Mouse (Mus musculus) forebrain, postnatal 0 days (tissue): ENCODE measurements around the gene Efna1. TPM values are rescaled to one million over a fixed set of nuclear protein-coding genes. Genes with fewer than 3 reads are reported as not detected.
A peak's percentile ranks its signal among the peaks of the same experiment; 100 is the strongest.

ENCODE experiments used
- ATAC-seq: fragments of 200-750 bp; cut with Nextera tagmentation; 2 replicates; pipeline ENCODE4 v1.8.0; 2017; ENCODE audit warnings: mild to moderate bottlenecking, moderate library complexity
- DNase-seq: peaks from one replicate; pipeline ENCODE4 v3.0.0-alpha.2; 2015
- H3K27ac ChIP-seq: fragments of 300-500 bp; sonication (generic); 2 replicates; pipeline ENCODE4 v1.5.1; 2014; ENCODE audit warnings: low read depth, mild to moderate bottlenecking, antibody characterized with exemption, low read length, moderate library complexity, mixed read lengths
- H3K27me3 ChIP-seq: fragments of 300-500 bp; sonication (generic); 2 replicates; pipeline ENCODE4 v1.6.1; 2014; ENCODE audit warnings: mild to moderate bottlenecking, low read length, mixed read lengths; ENCODE audit not compliant: insufficient read depth
- H3K36me3 ChIP-seq: fragments of 300-500 bp; sonication (generic); 2 replicates; pipeline ENCODE4 v1.6.1; 2014; ENCODE audit warnings: mild to moderate bottlenecking, moderate library complexity; ENCODE audit not compliant: insufficient read depth
- H3K4me1 ChIP-seq: fragments of 300-500 bp; sonication (generic); 2 replicates; pipeline ENCODE4 v1.6.1; 2014; ENCODE audit warnings: antibody characterized with exemption; ENCODE audit not compliant: insufficient read depth
- H3K4me2 ChIP-seq: fragments of 300-500 bp; sonication (generic); 2 replicates; pipeline ENCODE4 v1.6.1; 2014; ENCODE audit warnings: low read depth, mild to moderate bottlenecking, moderate library complexity
- H3K4me3 ChIP-seq: fragments of 300-500 bp; sonication (generic); 2 replicates; pipeline ENCODE4 v1.5.1; 2014; ENCODE audit warnings: low read depth, low read length, mixed read lengths
- H3K9ac ChIP-seq: fragments of 300-500 bp; sonication (generic); 2 replicates; pipeline ENCODE4 v1.6.1; 2014; ENCODE audit warnings: mild to moderate bottlenecking
- H3K9me3 ChIP-seq: fragments of 300-500 bp; sonication (generic); 2 replicates; pipeline ENCODE4 v1.6.1; 2016; ENCODE audit warnings: low read length
- CTCF ChIP-seq: sonication (generic); IDR thresholded peaks from 2 replicates; pipeline ENCODE4 v1.5.1; 2016; ENCODE audit warnings: antibody characterized with exemption, control low read depth, low read depth
- WGBS: fragments of 180-500 bp; shearing (Covaris S2); extraction: QIAGEN DNeasy Blood & Tissue Kit; methylation state at CpG from one replicate; pipeline ENCODE4 v1.1.7; 2014; 5-methylcytosine and 5-hydroxymethylcytosine counted together
- polyA plus RNA-seq: library from polyadenylated mRNA; unstranded; fragments of >200 nt; fragmentation: Nextera tagmentation; extraction: Ambion mirVana; gene quantifications from 2 replicates; pipeline ENCODE4 v1.2.1, GENCODE M21; 2015
- total RNA-seq: library from RNA; depleted of rRNA; stranded (reverse); fragments of >200 nt; gene quantifications from 2 replicates; pipeline ENCODE4 v1.2.3, GENCODE M21; 2014

Gene Efna1
- total and polyA plus RNA-seq, 2 experiments from 2014 or later, result 8.4 to 11.1 TPM

DNA sequence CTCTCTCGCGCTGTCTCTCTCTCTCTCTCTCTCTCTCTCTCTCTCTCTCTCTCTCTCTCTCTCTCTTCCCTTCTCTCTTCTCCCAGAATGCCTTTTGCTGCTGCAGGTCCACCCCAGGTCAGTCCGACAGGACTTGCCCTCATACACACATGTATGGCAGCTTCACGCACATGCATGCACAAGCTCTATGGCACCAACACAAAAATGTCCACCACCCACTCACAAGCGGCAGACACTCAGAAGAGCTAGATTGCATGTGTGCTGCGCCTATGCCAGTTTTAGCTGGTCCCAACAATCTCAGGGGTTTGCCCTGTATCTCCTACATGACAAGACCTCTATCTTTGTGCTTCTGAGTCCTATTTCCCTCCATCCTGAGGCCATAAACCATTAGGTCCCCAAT, 36.3 kb upstream of the Efna1 start:
- TF ChIP-seq CTCF, result no peak
- Histone ChIP-seq H3K36me3 (peaks cover 22% of the 10 kb centered on the region), H3K27ac (peak overlapping the region; percentile 62), H3K4me2 (peak overlapping the region; percentile 40), H3K4me3 (no peak overlapping the region), H3K4me1 (peaks cover 13% of the 10 kb centered on the region), H3K9me3 (no peaks in the 10 kb centered on the region), H3K27me3 (no peaks in the 10 kb centered on the region), H3K9ac (no peak overlapping the region)
- no peak for DNase-seq
- no peak for ATAC-seq
- WGBS, result 53% methylated on average over 6 of the region's 6 CpGs

GRCm38 (mm10) chr3:89316833-89317232, 35.9 kb upstream of the Efna1 start:
- peak; percentile 97 for TF ChIP-seq CTCF
- Histone ChIP-seq H3K27me3 (no peaks in the 10 kb centered on the region), H3K4me3 (no peak overlapping the region), H3K9me3 (no peaks in the 10 kb centered on the region), H3K9ac (no peak overlapping the region), H3K4me2 (peak overlapping the region; percentile 40), H3K4me1 (peaks cover 13% of the 10 kb centered on the region), H3K27ac (peak overlapping the region; percentile 62), H3K36me3 (peaks cover 22% of the 10 kb centered on the region)
- ATAC-seq, result peak; percentile 40
- 0% methylated on average over 4 of the region's 4 CpGs for WGBS
- peak; percentile 90 for DNase-seq

GRCm38 (mm10) chr3:89315930-89316831, 35.2 kb upstream of the Efna1 start:
- DNase-seq (no peak), ATAC-seq (no peak)
- Histone ChIP-seq H3K27me3 (no peaks in the 10 kb centered on the region), H3K4me2 (peak overlapping the region; percentile 40), H3K9ac (no peak overlapping the region), H3K4me1 (peaks cover 13% of the 10 kb centered on the region), H3K4me3 (no peak overlapping the region), H3K9me3 (no peaks in the 10 kb centered on the region), H3K36me3 (peaks cover 22% of the 10 kb centered on the region), H3K27ac (no peak overlapping the region)
- no peak for TF ChIP-seq CTCF
- 11% methylated on average over 40 of the region's 40 CpGs for WGBS

DNA sequence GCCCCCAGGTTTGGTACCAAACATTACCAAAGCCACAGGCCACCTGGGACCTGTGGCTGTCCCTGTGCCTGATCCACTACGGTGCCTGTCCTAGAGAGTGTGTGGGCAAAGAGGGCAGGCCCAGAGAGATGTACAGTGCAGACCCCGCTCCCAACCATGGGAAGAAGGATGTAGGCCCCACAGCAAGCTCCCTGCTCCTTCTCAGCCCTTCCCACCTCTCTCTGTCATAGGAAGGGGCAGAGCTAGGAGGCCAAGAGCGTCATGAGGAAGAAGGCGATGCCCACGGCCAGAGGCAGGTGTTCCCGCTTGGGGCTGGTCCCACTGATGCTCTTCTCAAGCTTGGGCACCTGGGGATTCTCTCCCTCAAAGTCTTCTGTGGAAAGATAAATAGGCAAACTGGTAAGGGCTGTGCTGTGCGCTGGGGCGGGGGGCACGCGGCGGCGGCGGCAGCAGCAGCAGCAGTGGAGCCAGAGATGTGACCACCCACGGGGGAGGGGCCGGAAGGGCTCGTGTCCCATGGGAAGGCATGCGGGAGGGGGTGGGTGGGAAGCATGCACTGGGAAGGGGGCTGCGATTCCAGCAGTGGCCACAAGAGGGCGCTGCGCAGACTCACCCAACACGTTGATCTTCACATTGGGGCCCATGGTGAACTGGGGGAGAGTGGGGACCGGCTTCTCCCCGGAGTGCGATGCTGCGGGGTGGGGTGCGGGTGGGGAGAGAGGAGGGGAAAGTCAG, 34.4 kb upstream of the Efna1 start:
- peaks cover 22% of the 10 kb centered on the region for H3K36me3 ChIP-seq
- no peak overlapping the region for H3K27ac ChIP-seq
- peak overlapping the region; percentile 18; the same call in 1 of the 2 replicates for H3K9ac ChIP-seq
- H3K27me3 ChIP-seq, result no peaks in the 10 kb centered on the region
- H3K4me2 ChIP-seq, result peak overlapping the region; percentile 40
- TF ChIP-seq CTCF, result peak; percentile 91
- peaks cover 13% of the 10 kb centered on the region for H3K4me1 ChIP-seq
- no peak overlapping the region for H3K4me3 ChIP-seq
- H3K9me3 ChIP-seq, result no peaks in the 10 kb centered on the region
- 9% methylated on average over 24 of the region's 26 CpGs for WGBS
- DNase-seq (peak; percentile 83), ATAC-seq (no peak)

DNA sequence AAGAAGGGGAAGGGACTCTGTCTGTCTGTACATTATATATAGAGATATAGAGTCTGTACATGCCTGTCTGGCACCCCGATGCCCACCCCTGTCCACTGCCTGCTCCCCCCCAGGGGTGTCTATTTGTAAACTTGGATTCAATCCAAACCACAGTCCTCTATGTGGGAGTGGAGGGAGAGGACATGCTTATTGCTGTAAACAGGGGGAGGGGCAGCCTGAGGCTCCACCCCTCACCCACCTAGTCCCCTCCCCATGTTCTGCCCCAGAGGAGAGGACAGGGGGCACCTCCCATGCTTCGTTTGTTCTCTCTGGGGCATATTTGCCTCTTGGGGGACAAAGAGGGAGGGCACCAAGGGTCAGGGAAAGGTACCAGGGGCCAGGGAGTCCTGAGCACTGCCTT, 33.8 kb upstream of the Efna1 start:
- no peak for DNase-seq
- no peaks in the 10 kb centered on the region for H3K9me3 ChIP-seq
- peaks cover 22% of the 10 kb centered on the region for H3K36me3 ChIP-seq
- H3K4me1 ChIP-seq, result peaks cover 13% of the 10 kb centered on the region
- no peak overlapping the region; the same call in 1 of the 2 replicates for H3K9ac ChIP-seq
- ATAC-seq, result no peak
- no peak overlapping the region for H3K4me3 ChIP-seq
- H3K27me3 ChIP-seq, result no peaks in the 10 kb centered on the region
- WGBS, result 38% methylated on average over 2 of the region's 2 CpGs
- H3K27ac ChIP-seq, result no peak overlapping the region
- H3K4me2 ChIP-seq, result peak overlapping the region; percentile 40; the same call in 1 of the 2 replicates
- no peak for TF ChIP-seq CTCF

DNA sequence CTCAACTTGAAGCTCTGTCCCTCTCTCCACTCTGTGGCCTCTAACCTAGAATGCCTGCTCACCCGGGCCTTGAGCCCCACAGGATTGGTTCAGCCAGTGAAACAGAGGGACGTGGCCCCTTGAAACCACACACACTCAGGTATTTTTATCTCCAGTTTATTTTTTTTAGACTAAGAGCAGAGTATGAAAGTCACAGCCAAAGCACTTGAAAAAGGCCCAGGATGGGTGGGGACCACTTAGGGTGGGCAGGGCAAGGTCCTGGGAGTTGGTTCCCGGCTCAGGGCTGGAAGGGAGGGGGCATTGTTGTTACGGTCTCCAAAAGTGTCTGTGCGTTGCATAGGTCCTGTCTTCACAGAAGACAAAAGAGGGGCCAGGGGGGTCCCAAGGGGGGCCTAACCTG, 33.4 kb upstream of the Efna1 start:
- whole genome bisulfite sequencing, result 65% methylated on average over 5 of the region's 5 CpGs

DNA sequence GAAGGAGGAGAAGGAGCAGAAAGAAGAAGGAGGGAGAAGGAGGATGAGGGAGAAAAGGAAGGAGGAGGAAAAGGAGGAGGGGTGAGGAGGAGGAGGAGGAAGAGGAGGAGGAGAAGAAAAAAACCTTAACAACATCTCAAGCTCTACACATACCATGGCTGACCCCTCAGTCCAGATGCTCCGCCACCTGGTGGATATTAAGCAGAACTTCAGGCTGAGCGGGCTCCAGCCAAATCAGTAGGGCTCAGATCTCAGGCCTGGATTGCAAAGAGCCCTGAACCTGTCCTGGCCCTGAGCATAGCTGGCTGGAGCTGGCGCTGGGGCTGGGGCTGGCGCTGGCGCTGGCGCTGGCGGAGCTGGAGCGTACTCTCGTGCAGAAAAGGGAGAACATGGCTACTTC, 27.1 kb upstream of the Efna1 start:
- no peak overlapping the region for H3K4me2 ChIP-seq
- H3K27ac ChIP-seq, result no peak overlapping the region
- H3K36me3 ChIP-seq, result peaks cover 3% of the 10 kb centered on the region; the same call in 1 of the 2 replicates
- H3K27me3 ChIP-seq, result no peaks in the 10 kb centered on the region
- no peaks in the 10 kb centered on the region for H3K9me3 ChIP-seq
- H3K4me1 ChIP-seq, result no peaks in the 10 kb centered on the region
- H3K4me3 ChIP-seq, result no peak overlapping the region
- no peak overlapping the region for H3K9ac ChIP-seq
- 10% methylated on average over 9 of the region's 9 CpGs for WGBS
- ATAC-seq (peak; percentile 81), DNase-seq (peak; percentile 77)
- peak; percentile 88 for TF ChIP-seq CTCF

More for the DNA sequence above, 33.4 kb upstream of the Efna1 start:
- H3K4me3 ChIP-seq, result no peak overlapping the region
- no peak overlapping the region for H3K27ac ChIP-seq
- H3K36me3 ChIP-seq, result peaks cover 22% of the 10 kb centered on the region
- ATAC-seq (no peak), DNase-seq (no peak)
- TF ChIP-seq CTCF, result no peak
- H3K9me3 ChIP-seq, result no peaks in the 10 kb centered on the region
- H3K4me1 ChIP-seq, result peaks cover 12% of the 10 kb centered on the region
- no peaks in the 10 kb centered on the region for H3K27me3 ChIP-seq
- no peak overlapping the region for H3K9ac ChIP-seq
- H3K4me2 ChIP-seq, result no peak overlapping the region
